Comparison of ENCODE assay signal across 20 mouse cellular contexts in the genomic region with DNA sequence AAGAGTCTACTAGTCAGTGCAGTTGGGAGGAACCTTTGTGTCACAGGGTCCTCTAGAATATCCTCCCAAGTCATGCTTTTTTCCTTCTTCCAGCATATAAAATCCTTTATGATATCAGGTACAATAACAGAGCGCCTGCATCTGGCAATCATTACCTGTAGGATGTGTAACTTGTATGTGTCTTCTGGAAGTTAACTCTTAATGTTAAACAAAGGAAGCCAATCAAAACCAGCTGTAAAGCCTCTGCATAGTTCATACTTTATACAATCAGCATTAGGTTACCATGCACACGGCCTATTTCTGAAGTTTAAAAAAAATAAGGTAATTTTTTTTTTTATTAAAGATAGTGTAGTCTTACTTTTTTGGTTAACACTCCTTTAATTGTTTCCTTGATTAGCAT.
"Had no signal": no experiment of that assay in that cellular context is flagged by ENCODE, and none has a peak within 500 bp of the region (broad histone marks: within the 10 kb centered on the region; RNA-seq: fewer than 3 reads in every experiment).

No protein-coding gene starts in this region.

- H3K4me2 ChIP-seq: liver, embryonic 12.5 days; liver, embryonic 15.5 days; lung, embryonic 15.5 days; midbrain, embryonic 12.5 days; midbrain, embryonic 15.5 days; neural tube, embryonic 12.5 days; neural tube, embryonic 15.5 days; stomach, embryonic 15.5 days had no signal

- H3K4me3 ChIP-seq: liver, embryonic 12.5 days; liver, embryonic 15.5 days; lung, embryonic 15.5 days; midbrain, embryonic 12.5 days; midbrain, embryonic 15.5 days; neural tube, embryonic 12.5 days; neural tube, embryonic 15.5 days; stomach, embryonic 15.5 days had no signal

- ATAC-seq: liver, embryonic 12.5 days; midbrain, embryonic 15.5 days had no signal

- H3K4me1 ChIP-seq: liver, embryonic 12.5 days; liver, embryonic 15.5 days; lung, embryonic 15.5 days; midbrain, embryonic 12.5 days; midbrain, embryonic 15.5 days; neural tube, embryonic 12.5 days; neural tube, embryonic 15.5 days; stomach, embryonic 15.5 days had no signal

- H3K36me3 ChIP-seq: liver, embryonic 12.5 days; liver, embryonic 15.5 days; lung, embryonic 15.5 days; midbrain, embryonic 12.5 days; midbrain, embryonic 15.5 days; neural tube, embryonic 12.5 days; neural tube, embryonic 15.5 days; stomach, embryonic 15.5 days had no signal

- H3K9ac ChIP-seq: liver, embryonic 12.5 days; liver, embryonic 15.5 days; lung, embryonic 15.5 days; midbrain, embryonic 12.5 days; midbrain, embryonic 15.5 days; neural tube, embryonic 12.5 days; neural tube, embryonic 15.5 days; stomach, embryonic 15.5 days had no signal

- H3K27me3 ChIP-seq: liver, embryonic 12.5 days; liver, embryonic 15.5 days; lung, embryonic 15.5 days; midbrain, embryonic 12.5 days; midbrain, embryonic 15.5 days; neural tube, embryonic 12.5 days; neural tube, embryonic 15.5 days; stomach, embryonic 15.5 days had no signal

- H3K9me3 ChIP-seq: liver, embryonic 12.5 days; liver, embryonic 15.5 days; lung, embryonic 15.5 days; midbrain, embryonic 12.5 days; midbrain, embryonic 15.5 days; neural tube, embryonic 12.5 days; neural tube, embryonic 15.5 days; stomach, embryonic 15.5 days had no signal

- H3K27ac ChIP-seq: liver, embryonic 12.5 days; liver, embryonic 15.5 days; lung, embryonic 15.5 days; midbrain, embryonic 12.5 days; midbrain, embryonic 15.5 days; neural tube, embryonic 12.5 days; neural tube, embryonic 15.5 days; stomach, embryonic 15.5 days had no signal

- DNase-seq: kidney, adult 18-20 months; kidney, adult 9 months; kidney, postnatal 14 days; kidney, postnatal 4 days; liver; lung, adult 18-20 months; lung, postnatal 10 days; lung, postnatal 36 days; right cerebral cortex, adult 18-20 months; right cerebral cortex, postnatal 14 days; spleen, adult 18-20 months; thymus, postnatal 25 days had no signal
